Mouse (Mus musculus): ENCODE data around the gene Cdc42se1. TPM values are rescaled to one million over a fixed set of nuclear protein-coding genes. Genes with fewer than 3 reads are reported as not detected.

Cdc42se1 gene
- polyA plus RNA-seq (2012; rRNA removed) = 137 and 156 TPM in 2 replicates

DNA sequence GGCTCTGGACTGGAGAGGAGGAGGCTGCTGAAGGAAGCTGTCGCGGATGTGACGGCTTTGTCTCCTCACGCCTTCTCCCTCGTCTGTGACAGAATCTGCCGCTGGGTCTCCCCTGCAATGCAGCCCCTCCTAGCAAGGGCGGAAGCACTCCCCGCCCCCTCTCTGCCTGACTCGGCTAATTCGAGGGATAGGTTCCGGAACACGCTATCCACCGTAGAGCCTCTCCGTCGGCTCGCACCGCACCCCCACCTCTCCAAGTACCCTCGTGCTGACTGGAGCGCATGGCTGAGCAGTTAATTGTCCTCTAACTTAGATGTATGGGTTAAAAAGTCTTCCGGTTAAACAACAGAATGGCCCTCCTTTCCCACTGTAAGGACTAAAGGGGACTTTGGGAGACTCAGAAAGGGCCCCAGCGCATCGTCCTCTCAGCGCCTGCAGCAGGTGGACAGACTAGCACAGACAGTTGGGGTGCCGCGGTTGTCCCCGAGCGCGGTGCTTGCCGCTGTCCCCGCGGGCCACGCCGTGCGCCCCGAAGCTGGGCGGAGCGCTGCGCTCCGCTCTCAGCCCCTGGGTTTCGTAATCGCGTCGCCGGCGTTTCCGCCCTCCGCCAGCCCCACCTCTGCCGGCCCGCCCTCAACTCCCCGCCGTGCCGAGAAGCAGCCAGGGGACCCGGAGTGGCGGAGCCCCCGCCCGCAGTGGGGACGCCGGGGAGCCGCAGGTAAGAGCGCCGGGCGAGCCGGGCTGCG, at the start of gene Cdc42se1:
Cdc42se1 (plus strand) TSS at position 585 of the 746 bp plus-strand sequence.
- TF ChIP-seq POLR2A (IDR thresholded peaks at IDR 0.05; ENCODE audit: control insufficient read depth, extremely low read depth, insufficient read depth, low read length, poor library complexity) (peak; percentile 95; the same call in 1 of the 2 replicates), CTCF (IDR thresholded peaks at IDR 0.05; ENCODE audit: borderline replicate concordance, control insufficient read depth, extremely low read depth, insufficient read depth, low read length, poor library complexity) (peak; percentile 48; the same call in 1 of the 2 replicates)
- Histone ChIP-seq H3K4me3 (ENCODE audit: control insufficient read depth, insufficient read depth, low read length) (peak within 1 kb of the TSS; percentile 72), H3K27ac (ENCODE audit: control insufficient read depth, insufficient read depth, low read length) (peak within 1 kb of the TSS; percentile 89), H3K4me1 (replicated peaks; ENCODE audit: control insufficient read depth, insufficient read depth, low read length) (peaks cover 28% of the 10 kb centered on the region), H3K36me3 (ENCODE audit: control insufficient read depth, insufficient read depth, low read length) (peaks cover 18% of the 10 kb centered on the region), H3K27me3 (ENCODE audit: control insufficient read depth, insufficient read depth, low read length) (no peaks in the 10 kb centered on the region)
- DNase-seq = peak; percentile 93
- WGBS = under 1% methylated on average over 64 of the region's 64 CpGs

DNA sequence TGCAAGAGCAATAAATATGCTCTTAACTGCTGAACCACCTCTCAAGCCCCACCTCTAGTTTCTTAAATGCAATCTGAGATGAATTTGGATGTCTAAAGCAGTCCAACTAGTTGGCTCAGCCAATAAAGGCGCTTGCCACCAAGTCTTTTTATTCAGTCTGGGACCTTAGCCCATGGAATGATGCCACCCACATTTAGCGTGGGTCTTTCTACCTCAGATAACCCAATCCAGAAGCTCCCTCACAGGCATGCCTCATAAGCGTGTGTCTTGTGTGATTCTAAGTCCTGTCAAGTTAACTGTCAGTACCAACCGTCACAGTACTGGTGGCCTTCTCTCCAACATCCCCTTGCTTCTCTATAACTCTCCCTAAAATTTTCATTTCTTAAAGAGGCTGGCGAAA, 49.6 kb upstream of the Cdc42se1 start:
- 95% methylated on average over 5 of the region's 5 CpGs for WGBS
- Histone ChIP-seq H3K36me3 (ENCODE audit: control insufficient read depth, insufficient read depth, low read length) (peaks cover 7% of the 10 kb centered on the region), H3K27me3 (ENCODE audit: control insufficient read depth, insufficient read depth, low read length) (peaks cover 2% of the 10 kb centered on the region; the same call in 1 of the 2 replicates), H3K4me3 (ENCODE audit: control insufficient read depth, insufficient read depth, low read length) (no peak overlapping the region), H3K4me1 (replicated peaks; ENCODE audit: control insufficient read depth, insufficient read depth, low read length) (peaks cover 2% of the 10 kb centered on the region), H3K27ac (ENCODE audit: control insufficient read depth, insufficient read depth, low read length) (no peak overlapping the region)
- TF ChIP-seq CTCF (IDR thresholded peaks at IDR 0.05; ENCODE audit: borderline replicate concordance, control insufficient read depth, extremely low read depth, insufficient read depth, low read length, poor library complexity) (no peak), POLR2A (IDR thresholded peaks at IDR 0.05; ENCODE audit: control insufficient read depth, extremely low read depth, insufficient read depth, low read length, poor library complexity) (no peak)
- no peak for DNase-seq

DNA sequence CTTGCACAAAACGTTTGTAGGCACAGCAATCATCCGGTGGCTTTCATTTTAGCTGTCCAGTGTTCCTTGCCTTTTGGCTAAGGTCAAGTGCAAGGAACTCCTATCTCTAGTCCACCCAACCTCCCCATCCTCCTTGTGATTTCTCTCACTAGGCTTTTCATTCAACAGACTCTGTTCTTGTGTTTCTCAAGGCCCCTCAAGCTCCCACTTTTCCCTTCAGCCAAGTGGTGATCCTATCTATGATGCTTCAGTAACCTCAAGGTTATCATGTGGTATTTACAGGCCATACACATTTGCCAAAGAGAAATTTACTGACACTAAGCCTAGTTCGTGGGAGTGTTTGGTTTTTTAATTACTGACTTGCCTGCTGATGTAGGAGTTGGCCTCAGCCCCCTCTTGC, 48.6 kb upstream of the Cdc42se1 start:
- WGBS = 83% methylated on average over 3 of the region's 3 CpGs
- no peak overlapping the region for H3K27ac ChIP-seq (ENCODE audit: control insufficient read depth, insufficient read depth, low read length)
- no peak for DNase-seq
- TF ChIP-seq POLR2A (IDR thresholded peaks at IDR 0.05; ENCODE audit: control insufficient read depth, extremely low read depth, insufficient read depth, low read length, poor library complexity) (no peak), CTCF (IDR thresholded peaks at IDR 0.05; ENCODE audit: borderline replicate concordance, control insufficient read depth, extremely low read depth, insufficient read depth, low read length, poor library complexity) (no peak)
- H3K27me3 ChIP-seq (ENCODE audit: control insufficient read depth, insufficient read depth, low read length) = no peaks in the 10 kb centered on the region
- no peak overlapping the region for H3K4me3 ChIP-seq (ENCODE audit: control insufficient read depth, insufficient read depth, low read length)
- H3K4me1 ChIP-seq (replicated peaks; ENCODE audit: control insufficient read depth, insufficient read depth, low read length) = 0 out of 2 replicates have a peak, but pooled peaks cover 2% of the 10 kb centered on the region
- peaks cover 14% of the 10 kb centered on the region for H3K36me3 ChIP-seq (ENCODE audit: control insufficient read depth, insufficient read depth, low read length)

DNA sequence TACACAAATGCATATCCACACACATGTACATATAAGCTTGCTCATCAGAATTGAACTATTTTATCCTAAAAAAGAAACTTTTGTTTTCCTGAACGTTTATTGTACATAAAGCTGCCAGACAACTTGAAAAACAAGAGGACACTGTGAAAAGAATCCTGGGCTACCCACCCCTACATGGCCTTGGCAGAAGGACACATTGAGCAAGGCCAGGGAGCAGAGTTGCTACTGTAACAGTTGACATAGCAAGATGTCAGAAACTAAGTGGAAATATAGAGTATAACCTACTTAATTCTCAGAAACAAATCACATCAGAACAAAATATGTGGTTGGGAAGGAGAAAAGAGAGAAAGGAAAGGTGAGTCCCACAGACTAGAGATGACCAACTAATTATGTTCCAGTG, 46.7 kb upstream of the Cdc42se1 start:
- Histone ChIP-seq H3K36me3 (ENCODE audit: control insufficient read depth, insufficient read depth, low read length) (peaks cover 20% of the 10 kb centered on the region), H3K27me3 (ENCODE audit: control insufficient read depth, insufficient read depth, low read length) (no peaks in the 10 kb centered on the region), H3K4me3 (ENCODE audit: control insufficient read depth, insufficient read depth, low read length) (no peak overlapping the region), H3K4me1 (replicated peaks; ENCODE audit: control insufficient read depth, insufficient read depth, low read length) (0 out of 2 replicates have a peak, but pooled peaks cover 4% of the 10 kb centered on the region), H3K27ac (ENCODE audit: control insufficient read depth, insufficient read depth, low read length) (no peak overlapping the region)
- 88% methylated on average over 1 of the region's 1 CpGs for WGBS
- TF ChIP-seq CTCF (IDR thresholded peaks at IDR 0.05; ENCODE audit: borderline replicate concordance, control insufficient read depth, extremely low read depth, insufficient read depth, low read length, poor library complexity) (no peak), POLR2A (IDR thresholded peaks at IDR 0.05; ENCODE audit: control insufficient read depth, extremely low read depth, insufficient read depth, low read length, poor library complexity) (no peak)
- no peak for DNase-seq

DNA sequence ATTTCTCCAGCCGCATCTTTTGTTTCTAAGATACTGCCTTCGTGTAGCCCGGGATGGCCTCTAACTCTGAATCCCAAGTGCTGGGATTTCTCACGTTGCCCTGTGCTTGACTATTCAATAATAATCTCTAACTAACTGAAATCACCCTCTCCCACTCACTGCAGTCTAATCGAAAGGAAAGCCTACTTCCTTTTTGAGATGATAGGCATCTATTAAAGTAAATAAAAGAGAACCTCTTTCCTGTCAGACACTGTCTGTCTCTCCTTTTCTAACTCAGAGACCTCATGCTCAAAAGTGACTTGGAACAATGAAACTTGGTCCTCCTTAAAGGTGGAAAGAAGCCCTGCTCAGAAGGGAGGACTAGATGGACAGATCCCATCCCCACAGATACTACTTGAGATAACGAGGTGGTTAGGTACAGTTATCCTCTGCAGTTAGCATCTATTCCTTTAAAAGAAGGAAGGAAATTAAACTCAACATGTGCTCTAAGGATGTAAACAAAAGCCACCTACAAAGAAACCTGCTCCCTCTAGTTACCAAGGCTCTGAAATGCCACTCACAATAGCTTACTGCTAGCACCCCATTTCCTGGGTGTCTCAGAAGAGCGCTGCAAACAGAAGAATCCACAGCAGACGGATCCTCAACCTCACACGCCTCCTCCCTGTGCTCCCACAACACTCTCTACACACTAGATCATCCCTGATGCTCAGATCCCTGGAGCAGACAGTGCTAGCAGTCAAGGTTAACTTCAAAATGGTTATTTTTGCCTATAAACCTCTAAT, 43.5 kb upstream of the Cdc42se1 start:
- Histone ChIP-seq H3K36me3 (ENCODE audit: control insufficient read depth, insufficient read depth, low read length) (peaks cover 52% of the 10 kb centered on the region), H3K4me1 (replicated peaks; ENCODE audit: control insufficient read depth, insufficient read depth, low read length) (peaks cover 11% of the 10 kb centered on the region), H3K4me3 (ENCODE audit: control insufficient read depth, insufficient read depth, low read length) (no peak overlapping the region), H3K27me3 (ENCODE audit: control insufficient read depth, insufficient read depth, low read length) (no peaks in the 10 kb centered on the region), H3K27ac (ENCODE audit: control insufficient read depth, insufficient read depth, low read length) (no peak overlapping the region)
- no peak for TF ChIP-seq CTCF (IDR thresholded peaks at IDR 0.05; ENCODE audit: borderline replicate concordance, control insufficient read depth, extremely low read depth, insufficient read depth, low read length, poor library complexity)
- TF ChIP-seq POLR2A (IDR thresholded peaks at IDR 0.05; ENCODE audit: control insufficient read depth, extremely low read depth, insufficient read depth, low read length, poor library complexity) = no peak
- 46% methylated on average over 9 of the region's 9 CpGs for WGBS
- DNase-seq = no peak

DNA sequence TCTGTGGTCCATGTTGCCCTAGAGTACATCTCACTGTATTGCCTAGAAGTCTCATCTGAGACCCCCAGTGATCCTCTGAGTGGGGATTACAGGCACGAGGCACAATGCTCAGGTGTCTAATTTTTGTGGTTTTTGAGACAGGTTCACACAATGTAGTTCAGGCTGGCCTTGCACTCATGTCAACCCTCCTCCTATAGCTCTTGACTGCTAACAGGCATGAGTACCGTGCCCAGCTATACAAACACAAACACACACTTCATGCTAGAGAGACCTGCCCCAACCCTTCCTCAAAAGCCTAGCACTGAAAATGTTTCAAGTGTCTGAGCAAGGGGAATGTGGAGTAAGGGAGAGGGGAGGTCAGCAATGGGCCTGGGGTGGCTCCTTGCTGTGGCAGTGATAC, 42.4 kb upstream of the Cdc42se1 start:
- no peak overlapping the region for H3K4me3 ChIP-seq (ENCODE audit: control insufficient read depth, insufficient read depth, low read length)
- H3K4me1 ChIP-seq (replicated peaks; ENCODE audit: control insufficient read depth, insufficient read depth, low read length) = peaks cover 11% of the 10 kb centered on the region
- peaks cover 56% of the 10 kb centered on the region for H3K36me3 ChIP-seq (ENCODE audit: control insufficient read depth, insufficient read depth, low read length)
- TF ChIP-seq CTCF (IDR thresholded peaks at IDR 0.05; ENCODE audit: borderline replicate concordance, control insufficient read depth, extremely low read depth, insufficient read depth, low read length, poor library complexity) = no peak
- TF ChIP-seq POLR2A (IDR thresholded peaks at IDR 0.05; ENCODE audit: control insufficient read depth, extremely low read depth, insufficient read depth, low read length, poor library complexity) = no peak
- no peaks in the 10 kb centered on the region for H3K27me3 ChIP-seq (ENCODE audit: control insufficient read depth, insufficient read depth, low read length)
- no peak overlapping the region for H3K27ac ChIP-seq (ENCODE audit: control insufficient read depth, insufficient read depth, low read length)
- DNase-seq = no peak
- 82% methylated on average over 2 of the region's 2 CpGs for WGBS

Measured in thymus, adult 2 months (tissue).